Mouse (Mus musculus): ENCODE measurements around the gene Olfr890. TPM values are rescaled to one million over a fixed set of nuclear protein-coding genes. Genes with fewer than 3 reads are reported as not detected.
"Not testable (repeated sequence)": the region's sequence is repeated elsewhere in the genome, so short reads cannot be mapped to it uniquely, and the experiment has no call there.

Olfr890 gene
- not detected in 2 replicates for polyA plus RNA-seq (2016; fragmentation: Nextera tagmentation; extraction: Ambion mirVana)

- DNase-seq (ENCODE audit: low spot score): no peak
- H3K9me3 ChIP-seq: no peaks in the 10 kb centered on the region
- H3K4me3 ChIP-seq: no peak within 1 kb of the TSS
- H3K4me1 ChIP-seq (replicated peaks): no peaks in the 10 kb centered on the region
- H3K27ac ChIP-seq: no peak within 1 kb of the TSS
- no peaks in the 10 kb centered on the region for H3K27me3 ChIP-seq (ENCODE audit: insufficient read depth, poor library complexity, severe bottlenecking)
- H3K36me3 ChIP-seq: no peaks in the 10 kb centered on the region
These were observed at the start of gene Olfr890 for GRCm38 (mm10) chr9:38142217-38142616. Olfr890 (plus strand) TSS chr9:38142517.

GRCm38 (mm10) chr9:38107828-38108227 is 34.5 kb upstream of the Olfr890 start, which contains the start of gene Olfr888:
Olfr888 (plus strand) TSS chr9:38108128.
- no peaks in the 10 kb centered on the region for H3K36me3 ChIP-seq
- H3K9me3 ChIP-seq: no peaks in the 10 kb centered on the region
- WGBS: 87% methylated on average over 1 of the region's 1 CpGs
- no peak within 1 kb of the TSS for H3K4me3 ChIP-seq
- no peaks in the 10 kb centered on the region for H3K4me1 ChIP-seq (replicated peaks)
- H3K27ac ChIP-seq: no peak within 1 kb of the TSS
- no peak for DNase-seq (ENCODE audit: low spot score)
- H3K27me3 ChIP-seq (ENCODE audit: insufficient read depth, poor library complexity, severe bottlenecking): no peaks in the 10 kb centered on the region

- no peaks in the 10 kb centered on the region for H3K27me3 ChIP-seq (ENCODE audit: insufficient read depth, poor library complexity, severe bottlenecking)
- H3K27ac ChIP-seq: no peak within 1 kb of the TSS
- DNase-seq (ENCODE audit: low spot score): no peak
- no peaks in the 10 kb centered on the region for H3K9me3 ChIP-seq
- no peaks in the 10 kb centered on the region for H3K36me3 ChIP-seq
- no peak within 1 kb of the TSS for H3K4me3 ChIP-seq
- H3K4me1 ChIP-seq (replicated peaks): no peaks in the 10 kb centered on the region
These were observed 27.4 kb upstream of the Olfr890 start, which contains the start of gene Olfr889 for GRCm38 (mm10) chr9:38114898-38115297. Olfr889 (plus strand) TSS chr9:38115198.

- not testable (repeated sequence) for H3K9me3 ChIP-seq; H3K36me3 ChIP-seq; DNase-seq (ENCODE audit: low spot score); H3K4me3 ChIP-seq; H3K4me1 ChIP-seq (replicated peaks); H3K27me3 ChIP-seq (ENCODE audit: insufficient read depth, poor library complexity, severe bottlenecking); H3K27ac ChIP-seq
- 61% methylated on average over 2 of the region's 2 CpGs for WGBS
These were observed 26.0 kb downstream of the Olfr890 start for GRCm38 (mm10) chr9:38168341-38168740.

GRCm38 (mm10) chr9:38180721-38181120 is 38.4 kb downstream of the Olfr890 start, which contains the start of gene Olfr891:
Olfr891 (minus strand) TSS chr9:38180821.
- 91% methylated on average over 1 of the region's 1 CpGs for WGBS
- H3K36me3 ChIP-seq: no peaks in the 10 kb centered on the region
- no peak for DNase-seq (ENCODE audit: low spot score)
- no peaks in the 10 kb centered on the region for H3K4me1 ChIP-seq (replicated peaks)
- peaks cover 8% of the 10 kb centered on the region for H3K9me3 ChIP-seq
- no peaks in the 10 kb centered on the region for H3K27me3 ChIP-seq (ENCODE audit: insufficient read depth, poor library complexity, severe bottlenecking)
- H3K4me3 ChIP-seq: no peak within 1 kb of the TSS
- H3K27ac ChIP-seq: no peak within 1 kb of the TSS

Other genes starting within 250 kb of the Olfr890 start
- gene Olfr145, start 245.8 kb upstream of the Olfr890 start, polyA plus RNA-seq (2016; fragmentation: Nextera tagmentation; extraction: Ambion mirVana): not detected in 2 replicates
- gene Olfr878, start 224.7 kb upstream of the Olfr890 start, polyA plus RNA-seq (2016; fragmentation: Nextera tagmentation; extraction: Ambion mirVana): not detected in 2 replicates
- gene Olfr881, start 150.7 kb upstream of the Olfr890 start, polyA plus RNA-seq (2016; fragmentation: Nextera tagmentation; extraction: Ambion mirVana): not detected in 2 replicates
- not detected in 2 replicates for gene Olfr883, start 116.7 kb upstream of the Olfr890 start, polyA plus RNA-seq (2016; fragmentation: Nextera tagmentation; extraction: Ambion mirVana)
- not detected in 2 replicates for gene Olfr884, start 96.0 kb upstream of the Olfr890 start, polyA plus RNA-seq (2016; fragmentation: Nextera tagmentation; extraction: Ambion mirVana)
- gene Olfr885, start 81.2 kb upstream of the Olfr890 start, polyA plus RNA-seq (2016; fragmentation: Nextera tagmentation; extraction: Ambion mirVana): not detected in 2 replicates
- not detected in 2 replicates for gene Olfr887, start 58.4 kb upstream of the Olfr890 start, polyA plus RNA-seq (2016; fragmentation: Nextera tagmentation; extraction: Ambion mirVana)
- not detected in 2 replicates for gene Olfr888, start 34.4 kb upstream of the Olfr890 start, polyA plus RNA-seq (2016; fragmentation: Nextera tagmentation; extraction: Ambion mirVana)
- 0.10 and 0.21 TPM in 2 replicates for gene Olfr889, start 27.3 kb upstream of the Olfr890 start, polyA plus RNA-seq (2016; fragmentation: Nextera tagmentation; extraction: Ambion mirVana)
- not detected in 2 replicates for gene Olfr891, start 38.3 kb downstream of the Olfr890 start, polyA plus RNA-seq (2016; fragmentation: Nextera tagmentation; extraction: Ambion mirVana)
- not detected in 2 replicates for gene Olfr893, start 65.8 kb downstream of the Olfr890 start, polyA plus RNA-seq (2016; fragmentation: Nextera tagmentation; extraction: Ambion mirVana)
- gene Olfr894, start 75.5 kb downstream of the Olfr890 start, polyA plus RNA-seq (2016; fragmentation: Nextera tagmentation; extraction: Ambion mirVana): not detected in 2 replicates
- gene Olfr143, start 110.3 kb downstream of the Olfr890 start, polyA plus RNA-seq (2016; fragmentation: Nextera tagmentation; extraction: Ambion mirVana): not detected in 2 replicates
- gene Olfr895, start 125.3 kb downstream of the Olfr890 start, polyA plus RNA-seq (2016; fragmentation: Nextera tagmentation; extraction: Ambion mirVana): not detected in 2 replicates
- gene Olfr896-ps1, start 148.6 kb downstream of the Olfr890 start, polyA plus RNA-seq (2016; fragmentation: Nextera tagmentation; extraction: Ambion mirVana): not detected in 2 replicates
- not detected in 2 replicates for gene Olfr25, start 186.5 kb downstream of the Olfr890 start, polyA plus RNA-seq (2016; fragmentation: Nextera tagmentation; extraction: Ambion mirVana)
- gene Olfr898, start 205.9 kb downstream of the Olfr890 start, polyA plus RNA-seq (2016; fragmentation: Nextera tagmentation; extraction: Ambion mirVana): not detected in 2 replicates
- gene Olfr250, start 224.4 kb downstream of the Olfr890 start, polyA plus RNA-seq (2016; fragmentation: Nextera tagmentation; extraction: Ambion mirVana): not detected in 2 replicates
- not detected in 2 replicates for gene Olfr251, start 234.6 kb downstream of the Olfr890 start, polyA plus RNA-seq (2016; fragmentation: Nextera tagmentation; extraction: Ambion mirVana)

Data from hindbrain, embryonic 10.5 days (tissue).